Mouse (Mus musculus): ENCODE measurements around the gene Ntn5. TPM values are rescaled to one million over a fixed set of nuclear protein-coding genes. Genes with fewer than 3 reads are reported as not detected.
A peak's percentile ranks its signal among the peaks of the same experiment; 100 is the strongest.
"Not testable (repeated sequence)": the region's sequence is repeated elsewhere in the genome, so short reads cannot be mapped to it uniquely, and the experiment has no call there.

Gene Ntn5
- total RNA-seq, 2 experiments from 2014 or later: 11.1 to 13.3 TPM

GRCm38 (mm10) chr7:45654424-45655047 is 29.3 kb upstream of the Ntn5 start:
- no peak for DNase-seq (ENCODE audit: low spot score in 2 of 2)

DNA sequence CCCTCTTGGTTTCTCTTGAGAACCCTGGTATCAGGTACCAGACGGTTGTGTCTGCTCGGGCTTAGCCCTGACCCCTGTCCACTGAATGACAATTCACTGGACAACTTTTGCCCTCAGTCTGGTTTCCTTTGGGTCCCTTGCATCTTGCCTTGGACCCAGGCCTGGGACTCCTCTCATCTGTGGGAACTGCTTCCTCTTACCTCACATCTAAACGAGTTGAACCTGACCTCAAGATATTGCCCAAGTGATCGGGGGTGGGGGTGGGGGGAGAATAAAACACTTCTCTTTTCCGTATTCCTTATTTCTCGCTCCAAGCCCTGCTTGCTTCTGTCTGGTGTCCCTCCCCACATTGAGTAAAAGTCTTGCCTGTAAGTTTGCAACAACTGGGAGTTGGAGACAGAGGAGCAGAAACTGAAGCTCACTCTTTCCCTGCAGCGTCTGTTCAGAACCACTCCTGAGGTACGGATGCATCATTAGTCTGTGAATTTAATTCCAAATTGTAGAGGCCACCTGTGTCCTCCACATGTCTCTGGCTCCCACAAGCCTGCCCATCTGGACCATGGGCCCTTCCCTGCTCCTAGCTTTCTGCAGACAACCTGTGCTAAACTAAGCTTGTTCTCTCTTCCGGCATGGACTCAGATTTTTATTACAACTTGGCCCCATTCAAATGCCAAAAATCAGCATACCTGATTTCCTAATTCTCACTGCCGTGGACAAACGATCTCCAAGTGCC is 22.9 kb upstream of the Ntn5 start:
- DNase-seq (ENCODE audit: low spot score in 2 of 2): no peak

GRCm38 (mm10) chr7:45661702-45662101 is 22.1 kb upstream of the Ntn5 start:
- not testable (repeated sequence) for DNase-seq (ENCODE audit: low spot score in 2 of 2)

DNA sequence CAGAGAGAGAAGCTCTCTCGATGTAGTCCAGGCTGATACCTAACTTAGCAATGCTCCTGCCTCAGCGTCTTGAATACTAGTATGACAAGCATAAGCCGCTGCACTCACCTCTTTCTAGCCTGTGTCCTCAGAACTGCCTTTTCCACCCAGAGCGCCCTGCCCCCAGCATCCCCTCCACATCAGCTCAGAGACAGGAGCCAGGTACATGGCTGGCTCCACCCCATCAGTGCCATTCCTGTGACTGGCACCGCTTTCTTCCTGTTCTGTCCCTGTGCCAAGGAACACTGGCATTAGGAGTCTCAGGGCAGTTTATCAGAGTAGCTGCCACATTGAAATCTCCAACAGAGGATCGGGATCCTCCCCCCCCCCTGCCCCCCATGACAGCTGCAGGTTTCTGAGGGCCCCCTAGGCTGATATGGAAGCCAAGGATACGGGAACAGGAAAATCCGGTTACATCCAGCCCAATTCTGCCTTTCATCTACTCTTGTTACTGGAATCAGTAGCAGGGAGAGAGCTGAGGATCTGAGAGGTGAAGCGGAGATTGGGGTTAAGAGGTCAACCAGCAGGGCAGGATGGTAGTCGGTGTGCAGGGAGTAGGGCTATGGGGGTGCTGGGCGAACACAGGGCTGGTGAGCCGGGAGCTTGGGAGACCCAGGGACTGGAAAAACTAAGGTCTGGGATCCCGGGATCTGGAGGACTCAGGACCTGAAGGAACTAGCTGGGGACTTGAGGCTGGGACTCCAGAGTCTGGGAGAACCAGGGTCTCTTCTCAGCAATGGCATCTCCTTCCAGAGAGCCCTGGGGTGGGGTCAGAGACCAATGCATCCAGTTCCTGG is 18.3 kb upstream of the Ntn5 start:
- DNase-seq (ENCODE audit: low spot score in 2 of 2): no peak

- DNase-seq (ENCODE audit: low spot score in 2 of 2): no peak
Measured at GRCm38 (mm10) chr7:45666161-45666560, 17.7 kb upstream of the Ntn5 start, which contains the start of gene Fut2. TSS of gene Fut2 (minus strand) at chr7:45666394.

DNA sequence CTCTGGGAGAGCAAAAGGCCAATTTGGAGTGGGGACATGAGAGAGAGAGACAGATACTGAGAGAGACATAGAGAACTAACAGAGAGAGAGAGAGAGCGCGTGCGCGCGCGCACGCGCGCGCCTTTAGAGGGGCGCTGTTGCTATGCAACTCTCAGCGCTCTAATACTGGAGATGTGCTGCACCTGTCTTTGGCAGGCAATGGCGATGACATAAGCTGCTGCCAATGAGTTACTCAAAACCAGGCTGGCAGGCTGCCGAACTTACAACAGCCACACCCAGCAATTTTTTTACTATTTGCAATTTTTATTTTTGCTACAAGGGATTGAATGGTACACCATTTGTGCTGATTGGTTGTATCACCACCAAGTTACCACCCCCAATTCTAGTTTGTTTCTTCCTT is 16.1 kb upstream of the Ntn5 start:
- DNase-seq (ENCODE audit: low spot score in 2 of 2): no peak

DNA sequence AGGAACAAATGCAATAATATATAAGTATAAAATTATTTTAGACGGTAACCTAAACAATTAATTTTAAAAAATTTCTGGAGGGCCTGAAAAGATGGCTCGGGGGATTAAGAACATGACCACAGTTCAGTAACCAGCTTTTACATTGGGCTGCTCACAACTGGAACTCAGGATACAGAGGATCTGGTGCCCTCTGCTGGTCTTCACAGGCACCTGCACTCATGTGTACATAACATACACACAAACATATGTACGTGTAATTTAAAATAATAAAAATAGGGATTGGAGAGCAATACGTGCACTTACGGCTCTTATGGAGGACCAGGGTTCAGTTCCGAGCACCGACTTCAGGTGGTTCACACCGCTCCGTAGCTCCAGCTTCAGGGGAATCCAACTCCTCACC is 14.9 kb upstream of the Ntn5 start:
- DNase-seq (ENCODE audit: low spot score in 2 of 2): no peak

DNA sequence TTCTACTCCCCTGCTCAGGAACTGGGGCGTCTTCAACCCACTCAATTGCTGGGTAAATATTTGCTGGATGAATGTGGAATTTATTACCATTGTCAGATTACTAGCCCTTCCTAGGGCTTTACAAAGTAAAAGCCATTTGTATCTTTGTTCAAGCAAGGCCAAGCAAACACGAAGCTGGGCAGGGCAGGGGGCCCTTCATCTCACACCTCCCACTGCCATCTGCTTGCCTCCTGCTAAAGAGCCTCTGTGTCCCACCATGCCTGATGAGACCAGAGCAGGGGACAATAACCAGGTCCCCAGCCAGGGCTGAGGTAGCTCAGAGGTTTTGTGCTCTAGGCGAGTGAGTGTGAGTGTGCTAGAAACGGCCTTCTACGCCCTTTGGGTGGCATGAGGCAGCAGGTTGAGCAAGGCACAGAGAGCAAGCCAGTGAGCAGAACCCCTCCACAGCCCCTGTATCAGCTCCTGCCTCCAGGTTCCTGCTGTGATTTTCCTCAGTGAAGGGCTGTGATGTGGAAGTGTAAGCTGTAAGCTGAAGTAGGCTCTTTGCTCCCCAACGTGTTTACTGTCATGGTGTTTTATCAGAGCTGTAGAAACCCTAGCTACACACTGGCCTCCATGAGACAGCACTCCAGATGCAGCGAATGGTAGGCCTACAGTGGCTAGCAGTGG is 6.1 kb upstream of the Ntn5 start:
- no peak for DNase-seq (ENCODE audit: low spot score in 2 of 2)

DNA sequence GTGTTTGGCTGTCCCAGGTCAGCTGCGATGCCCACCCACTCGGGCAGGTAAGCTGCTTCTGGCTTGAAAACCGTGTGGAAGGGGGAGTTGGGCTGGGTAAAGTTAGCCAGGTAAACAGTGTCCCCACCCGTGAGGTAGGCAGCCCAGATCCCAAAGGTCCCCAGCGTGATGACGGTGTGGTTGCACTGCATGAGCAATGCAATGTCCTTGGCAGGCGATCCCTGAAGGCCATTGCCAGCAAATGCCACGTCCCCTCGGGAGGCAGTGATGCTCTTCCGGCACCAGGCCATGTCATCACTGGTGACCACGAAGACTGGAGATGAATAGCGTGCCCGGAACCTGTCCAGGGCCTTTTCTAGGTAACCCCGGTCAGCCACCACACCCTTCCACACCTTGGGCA is 5.3 kb upstream of the Ntn5 start:
- DNase-seq (ENCODE audit: low spot score in 2 of 2): no peak

DNA sequence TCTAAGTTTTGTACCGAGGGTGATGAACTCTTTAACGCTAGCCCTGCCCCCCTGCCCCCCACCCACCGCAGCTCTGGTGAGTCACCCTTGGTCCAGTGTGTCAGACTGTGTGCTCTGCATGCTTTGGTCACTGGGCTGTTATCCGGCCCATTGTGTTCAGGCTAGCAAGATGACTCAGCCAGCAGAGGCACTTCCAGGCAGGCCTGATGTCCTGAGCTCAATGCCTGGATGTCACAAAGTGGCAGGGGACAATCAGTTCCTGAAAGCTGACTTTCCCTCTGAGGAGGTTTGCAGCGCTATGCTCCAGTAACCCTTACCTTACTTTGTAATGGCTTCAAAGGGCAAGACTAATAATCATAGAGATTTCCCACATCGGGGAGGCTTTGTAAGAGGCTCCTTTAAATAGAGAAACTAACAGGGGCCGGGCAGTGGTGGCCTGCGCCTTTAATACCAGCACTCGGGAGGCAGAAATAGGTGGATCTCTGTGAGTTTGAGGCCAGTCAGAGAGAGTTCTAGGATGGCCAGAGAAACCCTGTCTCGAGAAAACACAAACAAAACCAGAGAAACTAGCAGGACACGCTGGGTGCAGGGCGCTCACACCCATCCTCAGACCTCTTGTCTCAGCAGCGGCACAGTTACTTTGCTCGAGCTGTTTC is 3.7 kb upstream of the Ntn5 start:
- DNase-seq (ENCODE audit: low spot score in 2 of 2): no peak

DNA sequence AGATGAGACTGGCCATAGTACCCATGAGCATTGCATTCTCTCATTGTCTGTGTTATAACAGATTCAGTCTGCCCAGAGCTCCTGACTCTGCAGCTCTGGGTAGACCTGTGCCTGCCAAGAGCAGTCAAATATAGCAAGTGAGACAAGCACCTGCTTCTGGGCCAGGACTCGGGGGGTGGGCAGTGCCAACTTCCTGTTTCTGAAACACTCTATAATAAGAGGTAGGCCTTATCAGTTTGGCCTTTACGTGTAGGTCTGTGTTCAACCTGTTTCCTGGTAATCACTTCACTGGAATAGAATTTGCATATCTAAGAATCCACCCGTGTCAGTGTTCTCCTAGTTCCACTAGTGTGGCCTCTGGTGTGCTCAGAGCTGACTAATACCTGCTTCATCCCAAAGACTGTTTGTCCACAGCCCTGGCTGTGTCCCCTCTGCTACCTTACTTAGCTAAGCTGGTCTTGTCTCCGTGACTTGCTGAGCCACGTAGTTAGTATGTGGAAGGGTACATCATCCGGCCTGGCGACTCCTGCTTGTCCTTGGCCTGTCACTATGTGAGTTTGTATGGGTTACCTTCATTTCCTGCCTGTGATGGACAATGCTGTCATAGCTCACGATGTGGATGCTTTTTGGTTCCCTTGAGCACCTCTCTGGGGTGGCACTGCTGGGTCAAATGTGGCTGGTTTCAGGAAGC is 2.6 kb upstream of the Ntn5 start:
- no peak for DNase-seq (ENCODE audit: low spot score in 2 of 2)

GRCm38 (mm10) chr7:45682144-45683126 is 1.4 kb upstream of the Ntn5 start:
- DNase-seq (ENCODE audit: low spot score in 2 of 2): peak; percentile 87 to 90

GRCm38 (mm10) chr7:45685811-45686210 is 2.0 kb downstream of the Ntn5 start:
- no peak for DNase-seq (ENCODE audit: low spot score in 2 of 2)

DNA sequence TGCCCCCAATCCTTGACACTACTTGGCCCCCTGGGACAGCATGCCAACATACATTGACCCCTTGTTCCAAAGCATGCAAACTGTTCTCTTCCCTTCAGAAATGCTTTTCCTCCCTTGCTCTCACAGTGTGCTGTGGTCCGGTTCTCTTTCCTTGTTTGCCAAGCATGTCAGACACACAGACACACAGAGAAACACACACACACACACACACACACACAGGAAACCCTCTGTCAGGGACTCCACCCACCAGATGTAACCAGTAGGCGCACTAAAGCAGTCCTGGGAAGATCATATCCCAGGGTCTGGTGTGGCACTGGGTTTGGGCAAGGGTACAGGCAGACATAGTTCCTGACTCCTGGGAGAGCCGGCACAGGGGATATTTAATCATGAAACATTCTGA is 3.0 kb downstream of the Ntn5 start:
- DNase-seq (ENCODE audit: low spot score in 2 of 2): no peak

DNA sequence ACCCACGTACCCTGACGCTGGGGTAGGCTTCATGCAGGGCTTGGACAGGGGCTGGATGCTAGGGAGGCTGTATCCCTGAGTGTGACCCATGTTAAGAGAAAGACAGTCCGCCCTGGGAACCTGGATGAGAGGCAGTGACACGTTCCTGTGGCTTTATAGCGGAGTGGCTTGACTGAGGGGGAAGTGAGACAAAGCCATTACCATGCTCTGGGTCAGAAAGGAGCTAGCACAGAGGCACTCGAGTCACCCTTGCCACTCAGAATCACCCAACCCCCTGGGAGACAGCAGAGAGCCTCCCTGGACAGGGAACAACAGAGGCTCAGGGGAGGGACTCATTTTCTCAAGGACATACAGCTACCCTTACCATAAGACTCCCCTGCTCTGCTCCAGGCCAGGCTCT is 5.3 kb downstream of the Ntn5 start:
- no peak for DNase-seq (ENCODE audit: low spot score in 2 of 2)

- no peak for DNase-seq (ENCODE audit: low spot score in 2 of 2)
Measured at GRCm38 (mm10) chr7:45689800-45690199, 6.0 kb downstream of the Ntn5 start.

DNA sequence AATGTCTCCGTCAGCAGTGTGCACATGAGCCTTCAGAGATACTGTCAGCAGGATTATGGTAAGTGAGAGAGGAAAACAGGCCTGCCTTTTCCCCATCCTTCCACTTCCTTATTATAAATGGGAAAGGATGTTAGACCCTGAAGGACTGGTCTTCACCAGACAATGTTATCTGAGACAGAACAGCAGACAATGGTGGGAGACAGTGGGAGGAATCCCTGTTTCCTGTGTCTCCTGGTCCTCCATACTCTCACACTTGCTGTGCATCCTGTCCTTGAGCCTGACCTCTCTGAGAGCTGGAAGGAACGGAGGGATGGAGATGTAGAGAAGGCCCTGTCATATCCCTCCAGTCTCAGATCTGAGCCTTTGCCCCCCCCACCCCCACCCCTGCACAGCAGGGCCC is 8.5 kb downstream of the Ntn5 start:
- DNase-seq (ENCODE audit: low spot score in 2 of 2): no peak

- DNase-seq (ENCODE audit: low spot score in 2 of 2): no peak
Measured at GRCm38 (mm10) chr7:45693921-45694591, 10.2 kb downstream of the Ntn5 start, which contains the start of gene Sec1. TSS of gene Sec1 (minus strand) at chr7:45694402.

DNA sequence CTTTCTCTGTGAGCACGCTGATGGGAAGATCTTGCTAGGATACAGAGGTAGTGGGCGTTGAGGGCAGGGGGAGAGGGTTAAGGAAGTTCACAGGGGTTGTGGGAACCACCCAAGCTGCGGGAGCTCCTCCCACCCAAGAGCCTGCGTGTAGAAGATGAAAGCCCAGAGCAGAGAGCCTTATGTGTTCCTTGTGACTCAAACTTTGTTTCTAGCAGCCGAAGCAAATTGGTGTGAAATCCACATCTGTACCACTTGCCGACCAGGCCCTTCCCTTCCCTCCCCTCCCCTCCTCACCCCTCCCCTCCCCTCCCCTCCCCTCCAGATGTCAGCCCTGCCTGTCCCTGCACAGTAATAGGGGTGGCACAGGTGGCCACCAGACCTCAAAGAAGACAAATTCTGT is 11.3 kb downstream of the Ntn5 start:
- no peak for DNase-seq (ENCODE audit: low spot score in 2 of 2)

Measured in left cerebral cortex, adult 18-20 months (tissue).